Mouse (Mus musculus): ENCODE results near the gene Vmn1r172.
"Not testable (repeated sequence)": the region's sequence is repeated elsewhere in the genome, so short reads cannot be mapped to it uniquely, and the experiment has no call there.

Vmn1r172 gene

GRCm38 (mm10) chr7:23658016-23658415 lies at the start of gene Vmn1r172:
Gene Vmn1r172, plus strand, starts transcription at chr7:23658316.
- no peak for DNase-seq (ENCODE audit: extremely low read depth, insufficient read length, low spot score)

DNA sequence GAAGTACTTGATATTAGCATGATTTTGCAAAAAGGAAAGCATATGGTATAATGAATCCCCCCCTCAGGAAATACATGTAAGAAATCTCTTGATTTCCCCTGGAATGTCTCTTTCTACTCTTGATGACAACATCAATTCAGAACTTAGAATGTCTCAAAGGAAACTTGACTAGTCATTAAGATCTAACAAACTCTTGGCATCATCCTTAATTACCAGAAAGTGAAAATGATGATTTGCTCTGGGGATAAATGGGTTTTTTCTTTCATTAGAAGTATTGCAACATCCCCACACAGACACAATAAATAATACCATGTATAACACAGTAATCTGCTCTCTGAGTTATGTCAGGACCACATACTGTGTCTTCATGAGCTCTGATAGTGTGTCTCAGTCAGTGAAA lies 27.7 kb upstream of the Vmn1r172 start, which contains the start of gene Vmn1r171:
Gene Vmn1r171 (plus strand): TSS at position 301 of the 400 bp plus-strand sequence.
- no peak for DNase-seq (ENCODE audit: extremely low read depth, insufficient read length, low spot score)

GRCm38 (mm10) chr7:23700403-23700802 lies 42.3 kb downstream of the Vmn1r172 start, which contains the start of gene Vmn1r173:
Gene Vmn1r173, plus strand, starts transcription at chr7:23700703.
- not testable (repeated sequence) for DNase-seq (ENCODE audit: extremely low read depth, insufficient read length, low spot score)
